Mouse (Mus musculus): Measurements from ENCODE around the gene Arhgef12.

- TF ChIP-seq CTCF (IDR thresholded peaks at IDR 0.05; ENCODE audit: borderline replicate concordance, control insufficient read depth, extremely low read depth, insufficient read depth, low read length, poor library complexity) (no peak), POLR2A (IDR thresholded peaks at IDR 0.05; ENCODE audit: control insufficient read depth, extremely low read depth, insufficient read depth, low read length, poor library complexity) (no peak)
Measured at GRCm38 (mm10) chr9:43144206-43144810, 37.3 kb upstream of the Arhgef12 start.
